Mouse (Mus musculus) right cerebral cortex, postnatal 36 days (tissue): ENCODE measurements at regions not wholly inside any gene's neighbourhood (a gene's known extent, or its start where the extent isn't known, plus 50 kb on each side); places are given as distances from the start of the nearest gene placed in this dataset.

Experiments used
- DNase-seq, 2 experiments: peaks; one replicate each; pipeline ENCODE4 v3.0.0; 2022; ENCODE audit warnings: low spot score in 2 of 2, mixed read lengths in 1 of 2

DNA sequence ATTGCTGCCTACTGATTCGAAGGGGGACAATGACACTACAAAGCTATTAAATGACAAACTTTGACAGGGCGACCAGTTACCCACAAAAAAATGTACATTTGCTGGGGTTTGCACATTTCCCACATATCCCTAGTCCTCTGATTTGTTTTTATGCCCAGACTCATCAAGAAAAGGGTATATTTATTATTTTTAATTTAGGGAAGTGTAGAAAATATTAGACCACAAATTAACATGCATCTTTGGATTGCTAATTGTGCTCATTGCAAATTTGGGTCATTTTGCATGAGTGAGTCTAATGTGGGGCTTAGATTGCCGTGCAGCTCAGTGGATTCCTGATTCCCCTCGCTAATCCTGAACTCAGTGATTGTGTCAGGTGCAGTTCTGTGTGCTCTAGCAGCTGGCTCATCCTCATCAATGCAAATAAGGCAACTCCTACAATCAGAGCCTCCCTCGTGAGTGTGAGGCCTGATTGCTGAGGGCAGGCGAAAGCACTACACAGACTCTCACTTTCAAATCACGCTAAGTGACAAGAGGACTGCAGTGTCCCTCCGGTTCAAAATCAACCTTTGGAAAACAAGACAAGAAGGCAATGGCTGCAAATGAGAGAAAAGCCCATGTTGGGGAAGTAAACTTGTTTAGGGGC lies 156.7 kb upstream of the Tmem161b start:
- no peak for DNase-seq

DNA sequence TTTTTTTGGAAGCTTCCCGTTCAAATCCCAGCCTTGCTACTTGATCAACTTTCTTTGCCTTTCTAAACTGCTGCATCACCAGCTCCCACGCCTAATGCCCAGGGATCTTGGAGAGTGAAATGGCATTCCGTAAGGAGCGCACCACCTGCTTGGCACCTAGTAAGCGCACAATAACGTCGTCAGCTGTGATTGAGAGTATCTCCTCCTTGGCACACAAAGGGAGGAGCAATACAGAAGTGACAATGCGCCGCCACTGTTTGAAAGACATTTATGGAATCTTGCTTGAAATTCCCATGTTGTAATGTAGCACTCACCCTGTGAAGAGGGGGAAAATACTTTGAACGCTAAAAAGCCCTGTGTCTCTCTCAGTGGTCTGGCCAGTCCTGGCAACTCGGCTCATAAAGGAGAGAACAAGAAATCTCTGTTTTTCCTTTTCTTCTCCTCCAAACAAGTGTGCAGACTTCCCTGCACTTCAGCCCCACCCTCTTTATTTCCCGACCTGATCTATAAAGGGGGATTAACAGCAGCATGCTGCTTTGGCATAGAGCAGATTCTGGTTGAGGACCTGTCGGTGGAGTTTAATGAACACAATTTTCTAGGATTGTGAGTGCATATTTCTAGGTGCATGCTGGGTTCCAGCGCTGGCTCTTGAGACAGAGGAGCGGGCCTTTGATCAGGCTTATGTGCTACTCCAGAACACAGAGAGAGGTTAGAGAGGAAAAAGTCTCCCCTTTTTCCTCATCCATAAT lies 155.7 kb upstream of the Tmem161b start:
- no peak for DNase-seq

DNA sequence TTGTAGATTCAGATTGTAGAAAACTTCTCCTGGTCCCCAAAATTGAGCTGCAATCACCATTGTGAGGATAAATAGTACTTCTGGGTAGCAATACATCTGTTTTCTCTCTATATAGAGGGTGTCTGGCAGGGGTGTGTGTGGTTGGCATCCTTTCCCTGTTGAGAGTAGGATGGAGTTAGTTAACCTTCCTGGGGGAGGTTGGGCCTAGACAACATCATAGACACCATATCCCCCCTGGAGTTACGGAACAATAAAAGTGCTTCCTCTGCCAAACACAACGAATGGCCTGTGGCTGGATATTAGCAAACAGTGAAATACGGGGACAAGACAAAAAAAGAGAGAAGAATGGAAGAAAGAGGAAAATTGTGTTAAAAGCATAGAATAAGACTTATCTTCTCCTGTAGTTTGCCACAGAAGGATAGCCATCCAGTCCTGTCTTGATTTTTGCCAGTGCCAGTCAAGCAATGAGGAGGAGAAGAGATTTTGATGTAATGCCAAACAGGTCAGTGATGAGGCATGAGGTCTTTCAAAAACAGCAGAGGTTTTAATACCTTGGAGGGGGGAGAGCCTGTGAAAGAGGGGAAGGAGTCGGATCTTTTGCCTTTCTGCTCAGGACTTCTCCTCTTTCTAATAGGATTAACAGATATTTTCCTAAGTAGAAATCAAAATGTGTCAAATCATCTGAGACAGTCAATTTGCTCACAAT lies 155.0 kb upstream of the Tmem161b start:
- DNase-seq, result no peak

DNA sequence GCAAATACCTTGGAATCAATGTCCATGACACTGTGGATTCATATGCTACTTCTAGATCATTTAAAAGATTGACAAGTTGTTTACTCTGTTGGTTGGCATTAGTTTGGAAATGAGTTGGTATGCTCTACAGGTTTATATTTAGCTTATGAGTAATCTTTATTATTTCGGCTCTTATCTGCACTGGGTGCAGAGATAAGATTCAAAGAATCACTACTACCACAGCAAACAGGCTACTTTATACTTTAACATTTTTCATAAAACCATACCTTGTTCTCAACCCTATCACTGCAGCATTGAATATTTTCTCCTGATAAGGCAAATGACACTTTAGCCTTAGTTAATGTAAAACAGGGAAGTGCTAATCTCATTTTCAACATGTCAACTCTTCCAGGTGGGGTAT lies 153.7 kb upstream of the Tmem161b start:
- DNase-seq, result no peak
